Mouse (Mus musculus): Measurements from ENCODE around the gene Pard3. TPM values are rescaled to one million over a fixed set of nuclear protein-coding genes. Genes with fewer than 3 reads are reported as not detected.
A peak's percentile ranks its signal among the peaks of the same experiment; 100 is the strongest.

Gene Pard3
- polyA plus RNA-seq, 1 experiment from 2014 or later: 27.3 TPM

- no peak for ATAC-seq (ENCODE audit: low FRiP score, low TSS enrichment)
- WGBS: 97% methylated on average over 2 of the region's 2 CpGs
Observed at GRCm38 (mm10) chr8:127462378-127462935, 398.8 kb downstream of the Pard3 start.

DNA sequence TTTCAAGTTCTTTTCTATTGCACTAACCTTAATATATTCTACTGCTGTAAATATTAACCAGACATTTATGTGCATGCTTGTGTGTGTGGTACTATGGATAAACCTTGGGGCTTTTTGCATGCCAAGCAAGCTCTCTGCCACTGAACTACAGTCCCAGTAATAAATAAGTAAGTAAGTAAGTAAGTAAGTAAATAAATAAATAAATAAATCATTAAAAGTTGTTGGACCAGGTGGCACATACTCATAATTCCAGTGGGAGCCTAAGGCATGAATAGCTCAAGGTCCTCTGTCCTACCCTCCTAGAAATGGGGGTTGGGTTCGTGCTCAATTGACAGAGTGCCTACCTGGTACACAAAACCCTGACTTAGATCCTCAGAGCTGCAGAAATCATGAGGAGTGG lies 400.6 kb downstream of the Pard3 start:
- DNase-seq (no peak), ATAC-seq (ENCODE audit: low FRiP score, low TSS enrichment) (no peak)
- no peaks in the 10 kb centered on the region for H3K27me3 ChIP-seq (ENCODE audit: control insufficient read depth, insufficient read depth, low read length)
- H3K4me2 ChIP-seq (ENCODE audit: low read length): no peak overlapping the region
- H3K36me3 ChIP-seq (ENCODE audit: control insufficient read depth, insufficient read depth, low read length): 0 out of 2 replicates have a peak, but pooled peaks cover 6% of the 10 kb centered on the region
- no peak overlapping the region for H3K9ac ChIP-seq (replicated peaks; ENCODE audit: low read length)
- WGBS: 94% methylated on average over 1 of the region's 1 CpGs
- no peak overlapping the region for H3K27ac ChIP-seq (replicated peaks; ENCODE audit: low read depth, low read length)
- H3K4me1 ChIP-seq (ENCODE audit: control insufficient read depth, insufficient read depth, low read length): no peaks in the 10 kb centered on the region
- H3K9me3 ChIP-seq (ENCODE audit: control insufficient read depth, low read length): no peaks in the 10 kb centered on the region
- no peak overlapping the region for H3K4me3 ChIP-seq (replicated peaks; ENCODE audit: low read depth, low read length)

More at GRCm38 (mm10) chr8:127462378-127462935, 398.8 kb downstream of the Pard3 start:
- Histone ChIP-seq H3K4me1 (ENCODE audit: control insufficient read depth, insufficient read depth, low read length) (no peaks in the 10 kb centered on the region), H3K9ac (replicated peaks; ENCODE audit: low read length) (no peak overlapping the region), H3K4me3 (replicated peaks; ENCODE audit: low read depth, low read length) (no peak overlapping the region), H3K9me3 (ENCODE audit: control insufficient read depth, low read length) (no peaks in the 10 kb centered on the region), H3K36me3 (ENCODE audit: control insufficient read depth, insufficient read depth, low read length) (0 out of 2 replicates have a peak, but pooled peaks cover 6% of the 10 kb centered on the region), H3K27me3 (ENCODE audit: control insufficient read depth, insufficient read depth, low read length) (no peaks in the 10 kb centered on the region), H3K4me2 (ENCODE audit: low read length) (no peak overlapping the region), H3K27ac (replicated peaks; ENCODE audit: low read depth, low read length) (no peak overlapping the region)
- DNase-seq: no peak

- Histone ChIP-seq H3K27me3 (ENCODE audit: control insufficient read depth, insufficient read depth, low read length) (no peaks in the 10 kb centered on the region), H3K4me1 (ENCODE audit: control insufficient read depth, insufficient read depth, low read length) (no peaks in the 10 kb centered on the region), H3K4me2 (ENCODE audit: low read length) (no peak overlapping the region), H3K27ac (replicated peaks; ENCODE audit: low read depth, low read length) (no peak overlapping the region), H3K4me3 (replicated peaks; ENCODE audit: low read depth, low read length) (no peak overlapping the region), H3K36me3 (ENCODE audit: control insufficient read depth, insufficient read depth, low read length) (0 out of 2 replicates have a peak, but pooled peaks cover 4% of the 10 kb centered on the region), H3K9ac (replicated peaks; ENCODE audit: low read length) (no peak overlapping the region), H3K9me3 (ENCODE audit: control insufficient read depth, low read length) (no peaks in the 10 kb centered on the region)
- DNase-seq (no peak), ATAC-seq (ENCODE audit: low FRiP score, low TSS enrichment) (no peak)
- 81% methylated on average over 2 of the region's 2 CpGs for WGBS
Observed at GRCm38 (mm10) chr8:127472204-127472603, 408.5 kb downstream of the Pard3 start.

GRCm38 (mm10) chr8:127480003-127480402 lies 416.3 kb downstream of the Pard3 start:
- no peak overlapping the region for H3K4me3 ChIP-seq (replicated peaks; ENCODE audit: low read depth, low read length)
- H3K27me3 ChIP-seq (ENCODE audit: control insufficient read depth, insufficient read depth, low read length): no peaks in the 10 kb centered on the region
- H3K4me1 ChIP-seq (ENCODE audit: control insufficient read depth, insufficient read depth, low read length): no peaks in the 10 kb centered on the region
- DNase-seq (no peak), ATAC-seq (ENCODE audit: low FRiP score, low TSS enrichment) (no peak)
- no peak overlapping the region for H3K4me2 ChIP-seq (ENCODE audit: low read length)
- H3K9me3 ChIP-seq (ENCODE audit: control insufficient read depth, low read length): no peaks in the 10 kb centered on the region
- no peak overlapping the region for H3K9ac ChIP-seq (replicated peaks; ENCODE audit: low read length)
- 95% methylated on average over 2 of the region's 2 CpGs for WGBS
- no peaks in the 10 kb centered on the region for H3K36me3 ChIP-seq (ENCODE audit: control insufficient read depth, insufficient read depth, low read length)
- no peak overlapping the region for H3K27ac ChIP-seq (replicated peaks; ENCODE audit: low read depth, low read length)

- WGBS: 67% methylated on average over 5 of the region's 5 CpGs
- no peaks in the 10 kb centered on the region for H3K4me1 ChIP-seq (ENCODE audit: control insufficient read depth, insufficient read depth, low read length)
- no peaks in the 10 kb centered on the region for H3K36me3 ChIP-seq (ENCODE audit: control insufficient read depth, insufficient read depth, low read length)
- no peaks in the 10 kb centered on the region for H3K9me3 ChIP-seq (ENCODE audit: control insufficient read depth, low read length)
- no peak overlapping the region for H3K4me3 ChIP-seq (replicated peaks; ENCODE audit: low read depth, low read length)
- no peak overlapping the region for H3K27ac ChIP-seq (replicated peaks; ENCODE audit: low read depth, low read length)
- no peak overlapping the region for H3K4me2 ChIP-seq (ENCODE audit: low read length)
- no peaks in the 10 kb centered on the region for H3K27me3 ChIP-seq (ENCODE audit: control insufficient read depth, insufficient read depth, low read length)
- ATAC-seq (ENCODE audit: low FRiP score, low TSS enrichment) (no peak), DNase-seq (no peak)
- no peak overlapping the region for H3K9ac ChIP-seq (replicated peaks; ENCODE audit: low read length)
Observed at GRCm38 (mm10) chr8:127485618-127486017, 421.9 kb downstream of the Pard3 start.

GRCm38 (mm10) chr8:127491963-127492362 lies 428.3 kb downstream of the Pard3 start:
- no peak overlapping the region for H3K4me2 ChIP-seq (ENCODE audit: low read length)
- H3K27me3 ChIP-seq (ENCODE audit: control insufficient read depth, insufficient read depth, low read length): no peaks in the 10 kb centered on the region
- DNase-seq (no peak), ATAC-seq (ENCODE audit: low FRiP score, low TSS enrichment) (no peak)
- H3K4me1 ChIP-seq (ENCODE audit: control insufficient read depth, insufficient read depth, low read length): no peaks in the 10 kb centered on the region
- no peaks in the 10 kb centered on the region for H3K36me3 ChIP-seq (ENCODE audit: control insufficient read depth, insufficient read depth, low read length)
- H3K4me3 ChIP-seq (replicated peaks; ENCODE audit: low read depth, low read length): no peak overlapping the region
- H3K27ac ChIP-seq (replicated peaks; ENCODE audit: low read depth, low read length): no peak overlapping the region
- no peaks in the 10 kb centered on the region for H3K9me3 ChIP-seq (ENCODE audit: control insufficient read depth, low read length)
- 55% methylated on average over 6 of the region's 6 CpGs for WGBS
- no peak overlapping the region for H3K9ac ChIP-seq (replicated peaks; ENCODE audit: low read length)

- no peaks in the 10 kb centered on the region for H3K27me3 ChIP-seq (ENCODE audit: control insufficient read depth, insufficient read depth, low read length)
- H3K4me3 ChIP-seq (replicated peaks; ENCODE audit: low read depth, low read length): no peak overlapping the region
- no peak overlapping the region for H3K9ac ChIP-seq (replicated peaks; ENCODE audit: low read length)
- DNase-seq (peak; percentile 35), ATAC-seq (ENCODE audit: low FRiP score, low TSS enrichment) (no peak)
- H3K4me1 ChIP-seq (ENCODE audit: control insufficient read depth, insufficient read depth, low read length): peaks cover 18% of the 10 kb centered on the region
- no peaks in the 10 kb centered on the region for H3K36me3 ChIP-seq (ENCODE audit: control insufficient read depth, insufficient read depth, low read length)
- H3K27ac ChIP-seq (replicated peaks; ENCODE audit: low read depth, low read length): no peak overlapping the region
- H3K9me3 ChIP-seq (ENCODE audit: control insufficient read depth, low read length): no peaks in the 10 kb centered on the region
- 56% methylated on average over 4 of the region's 4 CpGs for WGBS
- H3K4me2 ChIP-seq (ENCODE audit: low read length): no peak overlapping the region
Observed at GRCm38 (mm10) chr8:127495226-127495780, 431.6 kb downstream of the Pard3 start.

DNA sequence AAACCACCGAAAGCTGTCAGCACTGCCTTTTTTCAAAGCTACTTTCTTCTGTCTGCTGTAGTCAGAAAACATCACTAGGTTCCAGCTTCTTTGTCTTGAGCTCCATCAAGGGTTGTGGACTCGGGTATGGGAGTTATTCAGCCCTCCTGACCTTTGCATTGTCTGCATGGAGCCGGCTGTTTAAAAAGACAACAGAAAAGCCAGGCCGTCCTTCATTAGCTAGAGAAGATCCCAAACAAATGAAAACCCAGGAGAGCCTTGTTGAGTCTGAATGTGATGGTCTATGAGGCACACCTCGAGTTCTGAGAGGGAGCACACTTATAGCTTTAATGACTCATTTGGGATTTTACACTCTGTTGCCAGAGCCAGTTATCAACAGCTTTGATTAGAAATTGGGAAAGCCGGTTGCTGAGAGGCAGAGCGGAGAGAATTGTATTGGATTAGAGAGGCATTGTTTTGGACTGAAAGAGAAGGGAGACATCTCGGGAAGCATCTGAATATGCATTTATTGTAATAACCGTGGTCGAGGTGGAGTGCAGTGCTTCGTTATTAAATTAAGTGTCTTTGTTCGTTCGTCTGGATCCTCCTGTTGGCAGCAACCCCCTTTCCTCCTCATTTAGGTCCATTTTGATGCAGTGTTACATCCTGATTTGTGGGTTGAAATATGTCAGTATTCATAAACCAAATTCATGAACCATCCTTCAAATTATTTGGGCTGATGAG lies 435.5 kb downstream of the Pard3 start:
- Histone ChIP-seq H3K36me3 (ENCODE audit: control insufficient read depth, insufficient read depth, low read length) (no peaks in the 10 kb centered on the region), H3K9ac (replicated peaks; ENCODE audit: low read length) (no peak overlapping the region; the same call in 1 of the 2 replicates), H3K9me3 (ENCODE audit: control insufficient read depth, low read length) (no peaks in the 10 kb centered on the region), H3K27me3 (ENCODE audit: control insufficient read depth, insufficient read depth, low read length) (no peaks in the 10 kb centered on the region), H3K4me1 (ENCODE audit: control insufficient read depth, insufficient read depth, low read length) (peaks cover 28% of the 10 kb centered on the region), H3K4me2 (ENCODE audit: low read length) (0 out of 2 replicates have a peak overlapping the region, but pooled peaks have one; percentile 25), H3K27ac (replicated peaks; ENCODE audit: low read depth, low read length) (peak overlapping the region; percentile 68), H3K4me3 (replicated peaks; ENCODE audit: low read depth, low read length) (no peak overlapping the region)
- ATAC-seq (ENCODE audit: low FRiP score, low TSS enrichment) (no peak), DNase-seq (peak; percentile 58)
- WGBS: 5% methylated on average over 13 of the region's 13 CpGs

All from midbrain, embryonic 14.5 days (tissue).